Mouse (Mus musculus): Measurements from ENCODE around the gene Yipf3. TPM values are rescaled to one million over a fixed set of nuclear protein-coding genes. Genes with fewer than 3 reads are reported as not detected.
A peak's percentile ranks its signal among the peaks of the same experiment; 100 is the strongest.

Gene Yipf3
- polyA plus RNA-seq, 1 experiment from 2014 or later: 83.1 TPM

- 85% methylated on average over 11 of the region's 11 CpGs for WGBS
- no peak overlapping the region for H3K27ac ChIP-seq (replicated peaks)
- ATAC-seq (ENCODE audit: low read depth): no peak
Observed at GRCm38 (mm10) chr17:46241471-46241870, 6.4 kb upstream of the Yipf3 start.

GRCm38 (mm10) chr17:46242274-46242673 is 5.6 kb upstream of the Yipf3 start:
- WGBS: 86% methylated on average over 13 of the region's 13 CpGs
- H3K27me3 ChIP-seq: no peaks in the 10 kb centered on the region
- H3K4me2 ChIP-seq: no peak overlapping the region
- no peak for ATAC-seq (ENCODE audit: low read depth)
- H3K4me1 ChIP-seq (replicated peaks): peaks cover 14% of the 10 kb centered on the region
- no peak overlapping the region for H3K27ac ChIP-seq (replicated peaks)
- no peaks in the 10 kb centered on the region for H3K9me3 ChIP-seq
- no peak overlapping the region for H3K4me3 ChIP-seq
- H3K9ac ChIP-seq: no peak overlapping the region
- H3K36me3 ChIP-seq: peaks cover 89% of the 10 kb centered on the region

More at GRCm38 (mm10) chr17:46241471-46241870, 6.4 kb upstream of the Yipf3 start:
- Histone ChIP-seq H3K4me3 (no peak overlapping the region), H3K9ac (no peak overlapping the region), H3K36me3 (peaks cover 97% of the 10 kb centered on the region), H3K27me3 (no peaks in the 10 kb centered on the region), H3K4me1 (replicated peaks) (peaks cover 6% of the 10 kb centered on the region), H3K9me3 (no peaks in the 10 kb centered on the region), H3K4me2 (no peak overlapping the region)

- H3K27me3 ChIP-seq: no peaks in the 10 kb centered on the region
- H3K4me1 ChIP-seq (replicated peaks): peaks cover 14% of the 10 kb centered on the region
- H3K27ac ChIP-seq (replicated peaks): no peak overlapping the region
- peaks cover 83% of the 10 kb centered on the region for H3K36me3 ChIP-seq
- H3K4me2 ChIP-seq: no peak overlapping the region
- H3K4me3 ChIP-seq: no peak overlapping the region
- ATAC-seq (ENCODE audit: low read depth): no peak
- no peaks in the 10 kb centered on the region for H3K9me3 ChIP-seq
- H3K9ac ChIP-seq: no peak overlapping the region
- WGBS: 81% methylated on average over 4 of the region's 4 CpGs
Observed at GRCm38 (mm10) chr17:46242993-46243392, 4.9 kb upstream of the Yipf3 start.

- Histone ChIP-seq H3K27me3 (no peaks in the 10 kb centered on the region), H3K36me3 (peaks cover 76% of the 10 kb centered on the region), H3K9ac (no peak overlapping the region), H3K4me2 (no peak overlapping the region), H3K4me1 (replicated peaks) (peaks cover 17% of the 10 kb centered on the region), H3K27ac (replicated peaks) (no peak overlapping the region), H3K9me3 (no peaks in the 10 kb centered on the region), H3K4me3 (no peak overlapping the region)
- no peak for ATAC-seq (ENCODE audit: low read depth)
- 58% methylated on average over 2 of the region's 2 CpGs for WGBS
Observed at GRCm38 (mm10) chr17:46243624-46244023, 4.3 kb upstream of the Yipf3 start.

- Histone ChIP-seq H3K4me1 (replicated peaks) (peaks cover 26% of the 10 kb centered on the region), H3K27me3 (no peaks in the 10 kb centered on the region), H3K4me2 (no peak overlapping the region), H3K36me3 (peaks cover 72% of the 10 kb centered on the region), H3K9ac (no peak overlapping the region), H3K27ac (replicated peaks) (no peak overlapping the region), H3K9me3 (no peaks in the 10 kb centered on the region), H3K4me3 (no peak overlapping the region)
- no peak for ATAC-seq (ENCODE audit: low read depth)
- WGBS: 71% methylated on average over 10 of the region's 10 CpGs
Observed at GRCm38 (mm10) chr17:46244579-46244978, 3.3 kb upstream of the Yipf3 start.

- ATAC-seq (ENCODE audit: low read depth): peak; percentile 60; the same call in 1 of the 2 replicates
Observed at GRCm38 (mm10) chr17:46248189-46248522, 276 bp downstream of the Yipf3 start.

GRCm38 (mm10) chr17:46251174-46251573 is 3.3 kb downstream of the Yipf3 start:
- Histone ChIP-seq H3K9me3 (no peaks in the 10 kb centered on the region), H3K27me3 (peaks cover 7% of the 10 kb centered on the region), H3K36me3 (peaks cover 36% of the 10 kb centered on the region), H3K9ac (no peak overlapping the region), H3K4me3 (no peak overlapping the region), H3K4me2 (no peak overlapping the region), H3K27ac (replicated peaks) (no peak overlapping the region), H3K4me1 (replicated peaks) (peaks cover 56% of the 10 kb centered on the region)
- 86% methylated on average over 7 of the region's 7 CpGs for WGBS
- ATAC-seq (ENCODE audit: low read depth): no peak

More at GRCm38 (mm10) chr17:46248189-46248522, 276 bp downstream of the Yipf3 start:
- under 1% methylated on average over 37 of the region's 37 CpGs for WGBS
- no peaks in the 10 kb centered on the region for H3K9me3 ChIP-seq
- H3K9ac ChIP-seq: peak overlapping the region; percentile 97
- no peaks in the 10 kb centered on the region for H3K27me3 ChIP-seq
- H3K4me2 ChIP-seq: peak overlapping the region; percentile 95
- peak overlapping the region; percentile 86 for H3K27ac ChIP-seq (replicated peaks)
- H3K4me1 ChIP-seq (replicated peaks): peaks cover 39% of the 10 kb centered on the region
- peaks cover 66% of the 10 kb centered on the region for H3K36me3 ChIP-seq
- H3K4me3 ChIP-seq: peak overlapping the region; percentile 81

GRCm38 (mm10) chr17:46252571-46253451 is 4.9 kb downstream of the Yipf3 start:
- H3K4me1 ChIP-seq (replicated peaks): peaks cover 45% of the 10 kb centered on the region
- peaks cover 50% of the 10 kb centered on the region for H3K36me3 ChIP-seq
- no peaks in the 10 kb centered on the region for H3K9me3 ChIP-seq
- peak overlapping the region; percentile 86; the same call in 1 of the 2 replicates for H3K9ac ChIP-seq
- peaks cover 7% of the 10 kb centered on the region for H3K27me3 ChIP-seq
- 56% methylated on average over 14 of the region's 14 CpGs for WGBS
- peak overlapping the region; percentile 98 for H3K4me2 ChIP-seq
- peak overlapping the region; percentile 81 for H3K27ac ChIP-seq (replicated peaks)
- peak; percentile 1; the same call in 1 of the 2 replicates for ATAC-seq (ENCODE audit: low read depth)
- H3K4me3 ChIP-seq: peak overlapping the region; percentile 77

- H3K9ac ChIP-seq: peak within 1 kb of the TSS; percentile 86
- ATAC-seq (ENCODE audit: low read depth): peak; percentile 92
- peaks cover 43% of the 10 kb centered on the region for H3K4me1 ChIP-seq (replicated peaks)
- H3K4me3 ChIP-seq: peak within 1 kb of the TSS; percentile 77
- H3K9me3 ChIP-seq: no peaks in the 10 kb centered on the region
- H3K27ac ChIP-seq (replicated peaks): peak within 1 kb of the TSS; percentile 81
- H3K4me2 ChIP-seq: peak within 1 kb of the TSS; percentile 98
- WGBS: 2% methylated on average over 48 of the region's 48 CpGs
- H3K36me3 ChIP-seq: peaks cover 57% of the 10 kb centered on the region
- peaks cover 7% of the 10 kb centered on the region for H3K27me3 ChIP-seq
Observed at GRCm38 (mm10) chr17:46253452-46254084, 5.7 kb downstream of the Yipf3 start, which contains the start of gene Lrrc73. TSS of gene Lrrc73 (plus strand) at chr17:46253531.

- Histone ChIP-seq H3K27me3 (peaks cover 7% of the 10 kb centered on the region), H3K4me2 (peak overlapping the region; percentile 98), H3K4me3 (peak overlapping the region; percentile 77), H3K36me3 (peaks cover 62% of the 10 kb centered on the region), H3K9ac (peak overlapping the region; percentile 86), H3K27ac (replicated peaks) (peak overlapping the region; percentile 81), H3K9me3 (no peaks in the 10 kb centered on the region), H3K4me1 (replicated peaks) (peaks cover 38% of the 10 kb centered on the region)
- ATAC-seq (ENCODE audit: low read depth): peak; percentile 61
- 1% methylated on average over 52 of the region's 54 CpGs for WGBS
Observed at GRCm38 (mm10) chr17:46254106-46254505, 6.2 kb downstream of the Yipf3 start.

GRCm38 (mm10) chr17:46255147-46255546 is 7.3 kb downstream of the Yipf3 start:
- 33% methylated on average over 6 of the region's 6 CpGs for WGBS
- H3K9ac ChIP-seq: peak overlapping the region; percentile 86
- peaks cover 7% of the 10 kb centered on the region for H3K27me3 ChIP-seq
- H3K9me3 ChIP-seq: no peaks in the 10 kb centered on the region
- H3K4me2 ChIP-seq: peak overlapping the region; percentile 98
- H3K4me3 ChIP-seq: peak overlapping the region; percentile 77
- no peak for ATAC-seq (ENCODE audit: low read depth)
- peaks cover 27% of the 10 kb centered on the region for H3K4me1 ChIP-seq (replicated peaks)
- H3K27ac ChIP-seq (replicated peaks): no peak overlapping the region
- peaks cover 62% of the 10 kb centered on the region for H3K36me3 ChIP-seq

All from neural tube, embryonic 13.5 days (tissue).